In genomic region chr6:5093516-5093915, GRCm38 (mm10) we compare ENCODE assay signal across 8 mouse cellular contexts.
DNase-seq lines count a peak whose midpoint lies in the region; ATAC-seq and TF ChIP-seq lines count a peak whose summit lies in the region.

No protein-coding gene starts in this region.

- no peak for TF ChIP-seq CTCF in cortical plate, adult 2 months (IDR thresholded peaks at IDR 0.05; ENCODE audit: extremely low read depth, insufficient read depth, low read length)

- TF ChIP-seq POLR2A in cortical plate, adult 2 months (IDR thresholded peaks at IDR 0.05; ENCODE audit: extremely low read depth, insufficient read depth, low read length): no peak

- ATAC-seq in limb, embryonic 15.5 days (ENCODE audit: insufficient number of reproducible peaks, low FRiP score, low TSS enrichment, low read depth): no peak
- ATAC-seq in stomach, embryonic 14.5 days (ENCODE audit: insufficient number of reproducible peaks, insufficient read depth, low FRiP score, low read depth): no peak
- no peak for ATAC-seq in CD4-positive, CD25-positive, alpha-beta regulatory T cell, adult 4 months

- no peaks in the 10 kb centered on the region for H3K27me3 ChIP-seq in limb, embryonic 15.5 days
- H3K27me3 ChIP-seq in stomach, embryonic 14.5 days (ENCODE audit: control insufficient read depth, insufficient read depth, low read length): no peaks in the 10 kb centered on the region

- no peaks in the 10 kb centered on the region for H3K36me3 ChIP-seq in limb, embryonic 15.5 days
- H3K36me3 ChIP-seq in stomach, embryonic 14.5 days (ENCODE audit: control insufficient read depth, insufficient read depth, low read length): no peaks in the 10 kb centered on the region

- H3K4me1 ChIP-seq in cortical plate, adult 2 months (ENCODE audit: control insufficient read depth, insufficient read depth, low read length): no peaks in the 10 kb centered on the region
- H3K4me1 ChIP-seq in limb, embryonic 15.5 days: peaks cover 10% of the 10 kb centered on the region
- H3K4me1 ChIP-seq in stomach, embryonic 14.5 days (ENCODE audit: control insufficient read depth, insufficient read depth, low read length): peaks cover 3% of the 10 kb centered on the region; the same call in 1 of the 2 replicates

- DNase-seq in left cerebral cortex, postnatal 10 days (ENCODE audit: extremely low spot score in 1 of 2, low spot score in 2 of 2): peak; percentile 36 to 81
- no peak for DNase-seq in left cerebral cortex, adult 8-10 months (ENCODE audit: low spot score in 2 of 2)
- DNase-seq in heart, postnatal 36 days: peak; percentile 64 to 69
- DNase-seq in embryo, embryonic 10 days (ENCODE audit: low spot score): no peak

- intact Hi-C loops in left cerebral cortex, postnatal 10 days (cut with DNase I): no loop called here
- intact Hi-C loops in heart, postnatal 36 days (cut with DNase I): no loop called here

- 54% methylated on average over 4 of the region's 4 CpGs for WGBS in limb, embryonic 15.5 days
- 47% methylated on average over 4 of the region's 4 CpGs for WGBS in stomach, embryonic 14.5 days

- no peak overlapping the region for H3K9ac ChIP-seq in limb, embryonic 15.5 days
- H3K9ac ChIP-seq in stomach, embryonic 14.5 days (replicated peaks; ENCODE audit: low read depth, low read length): no peak overlapping the region

- peak overlapping the region; percentile 45 for H3K27ac ChIP-seq in cortical plate, adult 2 months (ENCODE audit: insufficient read depth, low read length)
- peak overlapping the region; percentile 8; the same call in 1 of the 2 replicates for H3K27ac ChIP-seq in limb, embryonic 15.5 days
- H3K27ac ChIP-seq in stomach, embryonic 14.5 days (ENCODE audit: low read length): peak overlapping the region; percentile 30; the same call in 1 of the 2 replicates

- no peak overlapping the region for H3K4me3 ChIP-seq in cortical plate, adult 2 months (ENCODE audit: insufficient read depth, low read length)
- no peak overlapping the region for H3K4me3 ChIP-seq in limb, embryonic 15.5 days
- H3K4me3 ChIP-seq in stomach, embryonic 14.5 days (ENCODE audit: low read depth, low read length): no peak overlapping the region

- no peak overlapping the region for H3K4me2 ChIP-seq in limb, embryonic 15.5 days
- H3K4me2 ChIP-seq in stomach, embryonic 14.5 days (replicated peaks; ENCODE audit: low read depth, low read length): no peak overlapping the region

- H3K9me3 ChIP-seq in limb, embryonic 15.5 days: no peaks in the 10 kb centered on the region
- H3K9me3 ChIP-seq in stomach, embryonic 14.5 days (ENCODE audit: control insufficient read depth, low read depth, low read length): no peaks in the 10 kb centered on the region

Comparison
In these comparisons a context has a peak if more than half of its experiments do, and no peak if none do; other contexts are left out.
1. DNase-seq: peak in left cerebral cortex, postnatal 10 days (2 of 2) and heart, postnatal 36 days (2 of 2); none in left cerebral cortex, adult 8-10 months (0 of 2) and embryo, embryonic 10 days (single experiment).
2. Peak in every context shown above with its lines, with median percentiles within 50 percentile points of each other: H3K27ac ChIP-seq.